Mouse (Mus musculus): Measurements from ENCODE around the gene Vsig2. TPM values are rescaled to one million over a fixed set of nuclear protein-coding genes. Genes with fewer than 3 reads are reported as not detected.

Vsig2 gene
- total and polyA plus RNA-seq, 3 experiments: 2.5 to 21.1 (median 4.9) TPM

- Histone ChIP-seq H3K4me1 (ENCODE audit: control insufficient read depth, insufficient read depth, low read length) (no peaks in the 10 kb centered on the region), H3K27me3 (ENCODE audit: control insufficient read depth, insufficient read depth, low read length) (no peaks in the 10 kb centered on the region), H3K36me3 (ENCODE audit: control insufficient read depth, insufficient read depth, low read length) (no peaks in the 10 kb centered on the region), H3K79me2 (replicated peaks; ENCODE audit: control insufficient read depth, insufficient read depth, low read length) (no peaks in the 10 kb centered on the region), H3K9ac (ENCODE audit: low read depth, low read length) (no peak overlapping the region), H3K27ac (no peak overlapping the region), H3K4me3 (no peak overlapping the region)
- 43% methylated on average over 14 of the region's 14 CpGs for WGBS
- peak in 1 of 2 experiments; percentile 15 for DNase-seq
- no peak for TF ChIP-seq CTCF (IDR thresholded peaks at IDR 0.05)
- no peak for TF ChIP-seq EP300 (IDR thresholded peaks at IDR 0.05; ENCODE audit: insufficient read depth, low read depth, low read length)
- no peak for TF ChIP-seq POLR2A (IDR thresholded peaks at IDR 0.05; ENCODE audit: insufficient read depth, low read depth, low read length)
- intact Hi-C loops (cut with DNase I): no loop called here
These were observed 37.4 kb downstream of the Vsig2 start for GRCm38 (mm10) chr9:37576436-37576930.

GRCm38 (mm10) chr9:37583594-37583993, 44.5 kb downstream of the Vsig2 start:
- intact Hi-C loops (cut with DNase I): no loop called here
- no peak overlapping the region for H3K9ac ChIP-seq (ENCODE audit: low read depth, low read length)
- 85% methylated on average over 5 of the region's 5 CpGs for WGBS
- no peaks in the 10 kb centered on the region for H3K4me1 ChIP-seq (ENCODE audit: control insufficient read depth, insufficient read depth, low read length)
- no peaks in the 10 kb centered on the region for H3K79me2 ChIP-seq (replicated peaks; ENCODE audit: control insufficient read depth, insufficient read depth, low read length)
- H3K27me3 ChIP-seq (ENCODE audit: control insufficient read depth, insufficient read depth, low read length): no peaks in the 10 kb centered on the region
- H3K36me3 ChIP-seq (ENCODE audit: control insufficient read depth, insufficient read depth, low read length): no peaks in the 10 kb centered on the region
- no peak overlapping the region for H3K4me3 ChIP-seq
- TF ChIP-seq CTCF (IDR thresholded peaks at IDR 0.05) (no peak), EP300 (IDR thresholded peaks at IDR 0.05; ENCODE audit: insufficient read depth, low read depth, low read length) (no peak), POLR2A (IDR thresholded peaks at IDR 0.05; ENCODE audit: insufficient read depth, low read depth, low read length) (no peak)
- no peak overlapping the region for H3K27ac ChIP-seq
- DNase-seq: no peak

GRCm38 (mm10) chr9:37586718-37587117, 47.7 kb downstream of the Vsig2 start:
- H3K9ac ChIP-seq (ENCODE audit: low read depth, low read length): no peak overlapping the region
- no peaks in the 10 kb centered on the region for H3K36me3 ChIP-seq (ENCODE audit: control insufficient read depth, insufficient read depth, low read length)
- no peak overlapping the region for H3K4me3 ChIP-seq
- H3K4me1 ChIP-seq (ENCODE audit: control insufficient read depth, insufficient read depth, low read length): no peaks in the 10 kb centered on the region
- TF ChIP-seq EP300 (IDR thresholded peaks at IDR 0.05; ENCODE audit: insufficient read depth, low read depth, low read length) (no peak), CTCF (IDR thresholded peaks at IDR 0.05) (no peak), POLR2A (IDR thresholded peaks at IDR 0.05; ENCODE audit: insufficient read depth, low read depth, low read length) (no peak)
- H3K27me3 ChIP-seq (ENCODE audit: control insufficient read depth, insufficient read depth, low read length): no peaks in the 10 kb centered on the region
- no peak overlapping the region for H3K27ac ChIP-seq
- 77% methylated on average over 4 of the region's 4 CpGs for WGBS
- intact Hi-C loops (cut with DNase I): no loop called here
- H3K79me2 ChIP-seq (replicated peaks; ENCODE audit: control insufficient read depth, insufficient read depth, low read length): no peaks in the 10 kb centered on the region
- DNase-seq: no peak

- TF ChIP-seq POLR2A (IDR thresholded peaks at IDR 0.05; ENCODE audit: insufficient read depth, low read depth, low read length) (no peak), CTCF (IDR thresholded peaks at IDR 0.05) (no peak), EP300 (IDR thresholded peaks at IDR 0.05; ENCODE audit: insufficient read depth, low read depth, low read length) (no peak)
- H3K36me3 ChIP-seq (ENCODE audit: control insufficient read depth, insufficient read depth, low read length): no peaks in the 10 kb centered on the region
- no peaks in the 10 kb centered on the region for H3K27me3 ChIP-seq (ENCODE audit: control insufficient read depth, insufficient read depth, low read length)
- no peak for DNase-seq
- H3K9ac ChIP-seq (ENCODE audit: low read depth, low read length): no peak overlapping the region
- H3K4me1 ChIP-seq (ENCODE audit: control insufficient read depth, insufficient read depth, low read length): peaks cover 1% of the 10 kb centered on the region
- no peak overlapping the region for H3K27ac ChIP-seq
- no peaks in the 10 kb centered on the region for H3K79me2 ChIP-seq (replicated peaks; ENCODE audit: control insufficient read depth, insufficient read depth, low read length)
- H3K4me3 ChIP-seq: no peak overlapping the region
- 81% methylated on average over 4 of the region's 4 CpGs for WGBS
- intact Hi-C loops (cut with DNase I): no loop called here
These were observed 51.3 kb downstream of the Vsig2 start for GRCm38 (mm10) chr9:37590381-37590780.

GRCm38 (mm10) chr9:37592025-37592424, 53.0 kb downstream of the Vsig2 start:
- no peaks in the 10 kb centered on the region for H3K79me2 ChIP-seq (replicated peaks; ENCODE audit: control insufficient read depth, insufficient read depth, low read length)
- 73% methylated on average over 2 of the region's 2 CpGs for WGBS
- no peaks in the 10 kb centered on the region for H3K27me3 ChIP-seq (ENCODE audit: control insufficient read depth, insufficient read depth, low read length)
- TF ChIP-seq POLR2A (IDR thresholded peaks at IDR 0.05; ENCODE audit: insufficient read depth, low read depth, low read length) (no peak), CTCF (IDR thresholded peaks at IDR 0.05) (no peak)
- intact Hi-C loops (cut with DNase I): no loop called here
- H3K36me3 ChIP-seq (ENCODE audit: control insufficient read depth, insufficient read depth, low read length): no peaks in the 10 kb centered on the region
- H3K27ac ChIP-seq: no peak overlapping the region
- DNase-seq: no peak
- H3K4me1 ChIP-seq (ENCODE audit: control insufficient read depth, insufficient read depth, low read length): peaks cover 1% of the 10 kb centered on the region
- H3K4me3 ChIP-seq: no peak overlapping the region
- H3K9ac ChIP-seq (ENCODE audit: low read depth, low read length): no peak overlapping the region

GRCm38 (mm10) chr9:37592633-37593032, 53.6 kb downstream of the Vsig2 start:
- DNase-seq: no peak
- TF ChIP-seq CTCF (IDR thresholded peaks at IDR 0.05): no peak
- no peak for TF ChIP-seq EP300 (IDR thresholded peaks at IDR 0.05; ENCODE audit: insufficient read depth, low read depth, low read length)
- TF ChIP-seq POLR2A (IDR thresholded peaks at IDR 0.05; ENCODE audit: insufficient read depth, low read depth, low read length): no peak
- 26% methylated on average over 6 of the region's 6 CpGs for WGBS
- Histone ChIP-seq H3K36me3 (ENCODE audit: control insufficient read depth, insufficient read depth, low read length) (no peaks in the 10 kb centered on the region), H3K4me1 (ENCODE audit: control insufficient read depth, insufficient read depth, low read length) (peaks cover 1% of the 10 kb centered on the region), H3K27me3 (ENCODE audit: control insufficient read depth, insufficient read depth, low read length) (no peaks in the 10 kb centered on the region), H3K4me3 (no peak overlapping the region), H3K27ac (no peak overlapping the region), H3K79me2 (replicated peaks; ENCODE audit: control insufficient read depth, insufficient read depth, low read length) (no peaks in the 10 kb centered on the region), H3K9ac (ENCODE audit: low read depth, low read length) (no peak overlapping the region)
- intact Hi-C loops (cut with DNase I): no loop called here
